Mouse (Mus musculus) forelimb bud, embryonic 11.5 days (tissue): ENCODE measurements around the gene Brd1.

Source experiments
- DNase-seq: peaks from one replicate; pipeline ENCODE4 v3.0.0-alpha.2; 2012; ENCODE audit warnings: low read depth, low spot score

Gene Brd1

DNA sequence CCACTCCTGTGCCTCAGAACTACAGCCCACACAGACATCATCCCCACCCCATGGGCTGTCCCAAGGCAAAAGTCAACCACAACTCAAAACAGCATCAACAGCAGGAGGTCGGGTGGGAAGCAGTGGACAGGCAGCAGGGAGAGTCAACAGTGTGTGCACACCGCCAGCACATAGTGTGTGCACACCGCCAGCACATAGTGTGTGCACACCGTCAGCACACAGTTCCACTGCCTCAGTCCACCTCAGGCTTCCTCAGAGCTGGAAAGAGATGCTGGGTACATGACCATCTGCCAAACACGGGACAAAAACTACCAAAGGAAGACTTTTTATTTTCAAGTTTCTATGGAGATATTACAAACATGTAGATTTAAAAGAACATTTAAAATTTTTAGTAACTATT lies 47.3 kb downstream of the Brd1 start:
- no peak for DNase-seq

DNA sequence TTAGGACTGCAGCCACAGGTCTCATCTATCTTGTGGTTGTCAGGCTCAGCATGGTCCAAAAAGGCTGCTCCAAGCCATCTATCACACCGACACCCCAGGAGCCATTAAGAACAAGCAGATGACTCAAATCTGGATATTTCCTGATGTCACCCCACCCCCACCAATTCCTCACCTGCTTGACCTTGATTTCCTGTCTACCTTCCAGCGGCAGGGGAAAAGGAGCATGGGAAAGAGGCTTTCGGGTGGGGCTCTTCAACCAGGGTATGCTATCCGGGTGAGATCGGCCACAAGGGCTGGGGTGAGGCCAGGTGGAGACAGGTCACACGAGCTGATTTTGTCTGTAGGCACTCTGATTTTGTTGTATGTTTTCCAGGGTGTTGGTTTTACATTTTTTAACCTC lies 50.0 kb downstream of the Brd1 start:
- DNase-seq, result no peak

DNA sequence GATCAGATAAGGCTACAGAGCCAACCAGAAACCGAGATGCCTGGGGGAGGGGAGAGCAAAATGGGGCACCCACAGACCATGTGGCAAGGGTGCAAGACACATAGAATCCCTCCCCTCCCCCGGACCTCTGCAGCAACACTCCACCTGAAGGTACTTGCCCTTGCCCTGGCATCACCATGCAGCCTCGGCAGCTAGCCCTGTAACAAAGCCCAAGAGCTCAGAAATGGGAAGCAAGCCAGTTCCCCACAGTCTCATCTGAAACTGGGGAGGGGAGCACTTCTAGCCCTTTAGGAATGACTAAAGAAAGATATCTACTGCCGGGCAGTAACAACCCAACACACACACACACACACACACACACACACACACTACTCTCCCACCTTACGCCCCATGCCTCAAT lies 53.1 kb downstream of the Brd1 start:
- no peak for DNase-seq

DNA sequence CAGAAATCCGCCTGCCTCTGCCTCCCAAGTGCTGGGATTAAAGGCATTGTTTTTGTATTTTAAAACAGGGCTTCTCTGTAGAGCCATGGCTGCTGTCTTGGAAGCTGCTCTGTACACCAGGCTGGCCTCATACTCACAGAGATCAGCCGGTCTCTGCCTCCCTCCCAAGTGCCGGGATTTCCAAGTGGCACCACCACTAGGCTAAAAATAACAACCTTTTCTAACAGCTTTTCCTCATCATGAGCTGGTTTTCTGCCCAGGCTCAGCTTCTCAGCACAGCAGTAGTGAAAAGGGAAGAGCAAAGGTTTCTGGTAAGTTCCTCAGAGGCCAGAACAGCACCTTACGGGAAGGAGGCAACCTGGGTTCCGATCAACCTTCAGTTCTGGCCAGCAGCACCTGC lies 56.5 kb downstream of the Brd1 start:
- no peak for DNase-seq

DNA sequence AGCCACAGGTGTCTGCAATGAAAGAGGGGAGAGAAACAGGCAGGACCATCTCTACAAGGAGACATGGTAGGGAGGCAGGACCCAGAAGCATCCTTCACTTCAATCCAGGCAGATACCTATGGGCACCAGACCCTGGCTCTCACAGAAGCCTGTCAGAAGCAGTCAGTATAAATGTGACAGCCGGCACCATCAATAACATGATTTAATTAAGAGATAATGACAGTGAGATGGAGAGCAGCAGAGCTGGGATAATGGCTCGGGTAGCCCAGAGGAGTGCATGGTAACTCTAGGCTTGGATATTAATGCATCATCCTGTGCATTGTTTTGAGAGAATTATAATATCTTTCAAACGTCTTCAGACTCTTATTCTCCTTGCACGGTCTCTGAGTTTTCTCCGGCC lies 58.0 kb downstream of the Brd1 start:
- no peak for DNase-seq

DNA sequence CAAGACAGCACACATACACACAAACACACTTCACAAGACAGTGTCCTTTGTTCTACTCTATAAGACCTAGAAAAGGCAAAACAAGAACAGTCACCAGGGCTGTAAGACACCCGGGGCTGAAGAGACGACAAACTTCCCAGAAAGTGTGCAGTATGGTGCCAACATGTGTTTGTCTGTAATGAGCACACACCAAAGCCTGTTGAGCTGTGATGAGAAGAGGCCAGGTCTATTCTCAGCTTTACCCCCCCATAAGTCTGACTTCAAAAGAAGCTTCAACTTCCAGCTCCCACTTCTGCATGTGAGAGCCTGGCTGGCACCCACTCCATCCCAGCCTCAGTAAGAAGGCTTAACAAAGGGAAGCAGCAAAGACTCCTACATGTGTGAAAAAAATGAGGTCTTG lies 65.3 kb downstream of the Brd1 start:
- DNase-seq, result no peak

DNA sequence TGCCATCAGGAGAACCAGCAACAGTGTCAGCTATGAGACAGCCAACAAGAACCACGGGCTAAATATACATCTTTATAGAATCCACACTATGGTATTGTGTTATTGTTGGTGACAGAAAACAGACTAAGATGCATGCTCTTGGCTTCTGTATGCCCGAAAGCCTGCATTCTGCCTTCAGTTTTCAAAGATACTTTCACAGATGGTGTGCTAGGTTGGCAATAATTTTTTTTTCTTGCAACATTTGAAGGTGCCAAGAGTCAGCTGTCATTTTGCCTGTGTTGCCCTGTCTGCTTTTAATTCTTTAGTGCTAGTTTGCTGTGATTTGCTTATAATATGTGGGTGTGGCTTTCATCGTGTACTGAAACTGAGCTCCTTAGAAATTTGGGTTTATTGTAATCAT lies 66.4 kb downstream of the Brd1 start:
- DNase-seq, result no peak

DNA sequence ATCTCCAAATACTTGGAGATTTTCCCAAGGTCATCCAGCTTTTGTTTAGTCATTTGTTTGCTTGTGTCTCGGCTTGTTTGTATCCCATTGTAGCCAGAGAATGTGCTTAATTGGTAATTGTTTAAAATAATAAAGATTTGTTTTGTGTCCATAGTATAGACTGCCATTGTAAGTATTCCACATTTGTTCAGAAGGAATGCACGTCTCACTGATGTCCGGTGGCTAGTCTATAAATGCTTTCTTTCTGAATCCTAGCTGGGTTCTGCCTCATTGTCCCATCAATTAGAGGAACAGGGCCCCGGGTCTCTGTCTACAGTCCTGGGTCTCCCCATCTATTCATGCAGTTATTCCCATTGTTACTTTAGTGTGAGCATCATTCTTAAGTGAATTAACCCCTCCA lies 68.2 kb downstream of the Brd1 start:
- no peak for DNase-seq

DNA sequence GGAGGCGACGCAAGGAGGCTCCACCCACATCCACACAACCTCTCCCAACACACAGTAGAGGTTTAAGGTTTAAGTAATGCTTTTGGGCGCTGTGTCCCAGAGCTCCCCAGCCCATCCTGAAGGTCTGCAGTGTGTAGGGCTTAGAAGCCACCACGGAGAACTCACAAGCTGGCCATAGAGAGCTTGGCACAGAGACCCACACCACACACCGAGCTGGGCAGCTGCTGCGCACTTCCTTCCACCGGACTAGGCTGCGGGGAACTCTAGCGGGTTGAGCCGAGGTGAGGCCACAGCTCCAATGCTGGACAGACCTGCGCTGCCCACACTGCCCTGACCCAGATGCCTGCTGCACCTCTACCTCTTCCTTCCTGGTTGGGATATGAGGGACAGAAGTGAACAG lies 71.0 kb downstream of the Brd1 start:
- no peak for DNase-seq

DNA sequence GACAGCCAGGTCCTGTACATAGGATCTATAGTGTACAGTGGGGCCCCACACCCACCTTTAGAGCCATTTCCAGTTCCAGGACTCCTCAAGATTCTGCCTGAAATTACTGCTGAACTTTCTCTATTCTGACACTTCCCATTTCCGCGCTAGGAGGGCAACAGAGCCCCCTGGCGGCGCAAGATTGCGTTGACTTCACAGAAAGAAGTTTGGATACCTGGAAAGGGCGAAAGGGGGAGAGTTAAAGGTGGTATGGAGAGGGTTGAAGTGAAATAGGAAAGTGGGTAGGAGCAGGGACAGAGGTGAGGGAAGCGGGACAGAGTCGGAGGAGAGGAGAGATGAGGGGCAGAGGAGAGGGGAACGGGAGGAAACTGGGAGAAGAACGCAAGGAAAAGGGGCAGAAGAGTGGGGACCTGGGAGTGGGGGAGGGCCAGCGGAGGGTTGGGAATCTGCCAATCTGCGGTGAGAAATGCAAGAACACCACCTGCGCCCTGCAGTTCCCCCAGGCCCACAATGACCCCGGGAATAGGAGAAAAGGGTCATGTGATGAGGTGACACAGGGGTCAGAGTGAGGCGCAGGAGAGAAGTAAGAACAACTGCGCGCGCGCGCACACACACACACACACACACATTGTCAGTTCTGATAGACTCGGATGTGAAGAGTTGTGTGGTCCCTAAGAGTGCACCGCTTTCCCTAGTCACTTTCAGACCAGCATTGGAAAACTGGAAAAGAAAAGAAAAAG lies 71.8 kb downstream of the Brd1 start:
- DNase-seq, result peak; percentile 43

DNA sequence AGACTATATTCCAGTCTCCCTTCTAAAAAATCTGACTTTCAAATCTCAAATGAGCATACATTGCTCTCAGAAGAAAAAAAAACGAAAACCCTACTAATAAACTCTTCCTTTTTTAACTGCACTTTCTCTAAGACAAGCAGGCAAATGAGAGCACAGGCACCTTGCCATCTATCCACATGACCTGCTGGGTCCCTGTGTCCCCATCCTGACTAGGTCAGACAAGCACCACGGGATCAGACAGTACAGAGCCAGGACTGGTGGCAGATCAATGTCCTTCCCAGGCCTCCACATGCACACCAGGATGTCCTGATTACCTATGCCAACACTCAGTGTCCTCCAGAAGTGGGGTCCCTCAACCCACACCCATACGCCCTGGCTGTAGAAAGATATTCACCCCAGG lies 72.4 kb downstream of the Brd1 start:
- no peak for DNase-seq

DNA sequence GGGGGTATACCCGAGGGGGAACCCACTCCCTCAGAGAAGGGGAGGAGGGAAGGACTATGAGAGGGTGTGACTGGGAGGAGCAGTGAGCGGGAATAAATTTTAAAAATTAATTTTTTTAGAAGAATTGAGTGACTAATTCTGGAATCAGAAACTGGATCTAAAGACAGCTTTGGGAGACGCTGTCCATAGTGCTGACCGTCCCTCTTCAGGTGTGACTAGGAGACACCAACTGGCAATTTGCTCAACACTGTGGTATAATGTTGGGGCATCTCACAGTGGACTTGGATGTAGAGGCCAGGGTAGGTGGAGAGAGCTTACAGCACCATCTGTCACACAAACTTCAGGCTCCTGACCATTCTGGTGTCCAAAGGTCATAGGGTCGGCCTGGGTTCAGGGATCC lies 82.0 kb downstream of the Brd1 start:
- peak; percentile 21 for DNase-seq

DNA sequence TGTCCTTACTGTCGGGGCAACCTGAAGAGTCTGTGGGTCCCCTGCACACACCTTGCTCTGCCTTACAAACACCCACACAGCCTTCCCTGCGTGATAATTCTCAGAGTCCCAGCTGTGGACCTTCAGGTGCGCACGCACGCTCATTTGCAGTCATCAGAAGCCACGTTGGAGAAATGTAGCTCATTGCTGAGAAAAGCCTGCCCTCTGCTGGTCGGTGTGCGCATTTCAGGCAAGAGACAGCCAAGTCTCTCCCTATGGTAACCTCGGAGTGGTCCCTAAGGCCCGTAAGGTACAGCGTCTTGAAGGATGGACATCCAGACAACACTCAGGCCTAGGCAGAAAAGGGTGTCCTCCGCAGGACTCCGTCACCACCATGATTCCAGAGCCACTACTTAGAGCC lies 83.0 kb downstream of the Brd1 start:
- DNase-seq, result peak; percentile 61
